Mouse (Mus musculus) limb, embryonic 12.5 days (tissue): ENCODE measurements around the gene Rpl13a. TPM values are rescaled to one million over a fixed set of nuclear protein-coding genes. Genes with fewer than 3 reads are reported as not detected.
"Not testable (repeated sequence)": the region's sequence is repeated elsewhere in the genome, so short reads cannot be mapped to it uniquely, and the experiment has no call there.

Experiments
- ATAC-seq: fragments of 200-750 bp; cut with Nextera tagmentation; 2 replicates; pipeline ENCODE4 v1.8.0; 2017; ENCODE audit warnings: low read depth, moderate TSS enrichment; ENCODE audit not compliant: insufficient number of reproducible peaks, insufficient read depth, low FRiP score, low TSS enrichment
- H3K27ac ChIP-seq: fragments of 300-500 bp; sonication (generic); 2 replicates; pipeline ENCODE4 v1.5.1; 2016; ENCODE audit warnings: mild to moderate bottlenecking, moderate library complexity
- H3K27me3 ChIP-seq: fragments of 300-500 bp; sonication (generic); 2 replicates; pipeline ENCODE4 v1.6.1; 2016; ENCODE audit warnings: mild to moderate bottlenecking, moderate library complexity
- H3K36me3 ChIP-seq: fragments of 300-500 bp; sonication (generic); 2 replicates; pipeline ENCODE4 v1.6.1; 2016; ENCODE audit warnings: mild to moderate bottlenecking, moderate library complexity
- H3K4me1 ChIP-seq: fragments of 300-500 bp; sonication (generic); replicated peaks from 2 replicates; pipeline ENCODE4 v1.6.1; 2016
- H3K4me2 ChIP-seq: fragments of 300-500 bp; sonication (generic); 2 replicates; pipeline ENCODE4 v1.6.1; 2016; ENCODE audit warnings: mild to moderate bottlenecking, moderate library complexity
- H3K4me3 ChIP-seq: fragments of 300-500 bp; sonication (generic); replicated peaks from 2 replicates; pipeline ENCODE4 v1.5.1; 2016; ENCODE audit warnings: mild to moderate bottlenecking
- H3K9ac ChIP-seq: fragments of 300-500 bp; sonication (generic); replicated peaks from 2 replicates; pipeline ENCODE4 v1.6.1; 2016; ENCODE audit warnings: mild to moderate bottlenecking, moderate library complexity
- H3K9me3 ChIP-seq: fragments of 300-500 bp; sonication (generic); 2 replicates; pipeline ENCODE4 v1.6.1; 2016; ENCODE audit warnings: mild to moderate bottlenecking, moderate library complexity
- WGBS: fragments of 180-500 bp; shearing (Covaris S2); methylation state at CpG from one replicate; pipeline ENCODE4 v1.1.7; 2016; 5-methylcytosine and 5-hydroxymethylcytosine counted together
- polyA plus RNA-seq: library from polyadenylated mRNA; unstranded; fragments of >200 nt; fragmentation: Nextera tagmentation; extraction: Ambion mirVana; gene quantifications from 2 replicates; pipeline ENCODE4 v1.2.1, GENCODE M21; 2016

Rpl13a gene
- polyA plus RNA-seq: 1,352 and 1,447 TPM in 2 replicates

DNA sequence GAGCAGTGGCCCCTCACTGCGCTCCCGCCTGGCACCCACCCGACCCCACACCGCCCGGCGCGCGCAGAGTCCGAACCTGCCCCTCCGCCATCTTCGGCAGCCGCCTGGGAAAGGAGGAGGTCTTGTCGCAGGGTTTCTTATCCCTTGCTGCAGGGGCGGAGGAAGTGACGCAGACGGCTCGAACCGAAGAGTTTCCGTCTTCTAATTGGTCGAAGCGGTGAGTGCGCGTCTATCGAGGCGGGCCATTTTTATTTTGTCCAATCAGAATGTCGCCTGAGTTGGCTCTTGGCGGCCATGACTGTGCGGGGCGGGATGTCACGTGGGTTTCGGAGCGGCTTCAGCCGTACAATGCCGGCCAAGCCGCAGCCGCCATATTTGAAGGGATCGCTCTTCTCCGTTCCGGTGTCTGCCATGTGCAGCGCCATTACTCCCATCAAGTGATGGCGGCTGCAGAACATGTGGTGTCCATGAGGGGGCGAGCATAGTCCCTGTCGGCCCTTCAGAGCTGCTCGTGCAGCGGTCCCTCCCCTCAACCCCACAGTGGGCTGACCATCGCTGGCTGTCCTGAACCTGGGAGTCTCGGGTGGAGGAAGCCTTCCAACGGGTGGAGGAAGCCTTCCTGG lies at the start of gene Rpl13a:
Gene Rpl13a, minus strand, starts transcription at position 138 of the 623 bp plus-strand sequence.
- H3K9me3 ChIP-seq: peaks cover 4% of the 10 kb centered on the region; the same call in 1 of the 2 replicates
- peak within 1 kb of the TSS; percentile 93 for H3K27ac ChIP-seq
- WGBS: under 1% methylated on average over 48 of the region's 48 CpGs
- no peaks in the 10 kb centered on the region for H3K27me3 ChIP-seq
- peak within 1 kb of the TSS; percentile 91 for H3K4me3 ChIP-seq
- H3K4me1 ChIP-seq: peaks cover 35% of the 10 kb centered on the region
- H3K4me2 ChIP-seq: peak within 1 kb of the TSS; percentile 92
- peaks cover 25% of the 10 kb centered on the region for H3K36me3 ChIP-seq
- H3K9ac ChIP-seq: peak within 1 kb of the TSS; percentile 99
- peak; percentile 93 for ATAC-seq

DNA sequence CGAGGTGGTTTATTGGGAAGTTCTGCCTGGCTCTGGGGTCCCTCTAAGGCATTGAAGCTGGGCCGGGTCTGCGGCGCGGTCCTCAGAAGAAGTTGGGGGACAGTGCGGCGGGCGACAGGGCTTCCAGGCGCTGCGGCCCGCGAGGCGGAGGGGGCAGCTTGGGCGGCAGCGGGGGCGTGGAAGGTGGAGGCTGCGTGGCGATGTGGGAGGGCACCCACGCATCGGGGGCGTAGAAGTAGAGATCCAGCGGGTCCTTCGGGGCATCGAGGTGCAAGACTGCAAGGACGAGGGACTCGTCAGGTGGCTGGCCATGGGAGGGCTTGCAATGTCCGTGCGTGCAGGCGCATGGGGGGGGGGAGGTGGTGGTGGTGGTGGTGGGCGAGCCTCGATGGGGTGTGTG lies 47.8 kb upstream of the Rpl13a start:
- ATAC-seq: no peak
- 3% methylated on average over 30 of the region's 31 CpGs for WGBS
- H3K27ac ChIP-seq: no peak overlapping the region
- peak overlapping the region; percentile 37; the same call in 1 of the 2 replicates for H3K9ac ChIP-seq
- H3K9me3 ChIP-seq: peaks cover 6% of the 10 kb centered on the region
- H3K4me2 ChIP-seq: peak overlapping the region; percentile 47
- peaks cover 19% of the 10 kb centered on the region for H3K4me1 ChIP-seq
- peaks cover 97% of the 10 kb centered on the region for H3K27me3 ChIP-seq
- peak overlapping the region; percentile 29 for H3K4me3 ChIP-seq
- H3K36me3 ChIP-seq: no peaks in the 10 kb centered on the region

DNA sequence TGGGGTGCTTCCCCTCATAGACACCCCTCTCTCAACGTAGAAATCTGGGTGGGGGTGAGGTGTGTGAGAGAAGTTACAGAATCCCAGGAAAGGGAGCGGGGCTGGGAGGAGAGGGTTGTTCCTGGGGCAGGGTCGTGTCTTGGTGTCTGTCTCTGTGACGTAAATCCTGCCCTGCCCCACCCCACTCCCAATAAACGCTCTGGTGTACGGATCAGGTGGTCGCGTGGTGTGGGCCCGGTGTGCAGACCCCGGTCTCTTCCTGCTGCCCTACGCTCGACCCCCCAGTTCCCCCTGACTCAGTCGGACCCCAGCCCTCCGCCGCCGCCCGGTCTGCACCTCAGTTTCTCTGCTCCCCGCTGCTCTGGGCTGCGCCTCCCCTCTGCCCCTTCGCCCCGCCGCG lies 47.4 kb upstream of the Rpl13a start:
- no peak for ATAC-seq
- 1% methylated on average over 23 of the region's 23 CpGs for WGBS
- Histone ChIP-seq H3K27ac (no peak overlapping the region), H3K9me3 (peaks cover 9% of the 10 kb centered on the region), H3K4me2 (peak overlapping the region; percentile 47), H3K4me1 (peaks cover 16% of the 10 kb centered on the region), H3K9ac (peak overlapping the region; percentile 37; the same call in 1 of the 2 replicates), H3K4me3 (peak overlapping the region; percentile 29), H3K27me3 (peaks cover 97% of the 10 kb centered on the region), H3K36me3 (no peaks in the 10 kb centered on the region)

DNA sequence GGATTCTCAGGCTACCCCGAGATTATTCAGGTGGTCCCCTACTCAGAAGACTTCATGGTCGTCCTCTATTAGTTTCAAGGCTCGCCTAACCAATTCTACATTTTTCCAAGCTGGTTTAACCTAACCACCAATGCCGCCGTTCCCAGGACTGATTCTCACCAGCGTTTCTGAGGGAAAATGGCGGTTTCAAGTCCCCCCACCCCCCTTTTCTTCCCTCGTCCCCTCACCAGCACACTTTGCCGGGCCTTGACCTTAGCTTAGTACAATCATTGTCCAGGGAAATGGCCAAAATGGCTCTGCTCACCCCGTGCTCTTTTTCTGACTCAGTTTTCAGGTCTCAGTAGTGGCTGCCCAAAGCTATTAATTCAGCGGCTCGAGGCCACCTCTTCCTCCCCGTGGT lies 46.8 kb upstream of the Rpl13a start:
- Histone ChIP-seq H3K4me1 (peaks cover 16% of the 10 kb centered on the region), H3K9me3 (peaks cover 14% of the 10 kb centered on the region), H3K4me2 (no peak overlapping the region), H3K27ac (no peak overlapping the region), H3K9ac (0 out of 2 replicates have a peak overlapping the region, but pooled peaks have one; percentile 37), H3K36me3 (no peaks in the 10 kb centered on the region), H3K4me3 (peak overlapping the region; percentile 29; the same call in 1 of the 2 replicates), H3K27me3 (peaks cover 97% of the 10 kb centered on the region)
- WGBS: 4% methylated on average over 13 of the region's 13 CpGs
- no peak for ATAC-seq

DNA sequence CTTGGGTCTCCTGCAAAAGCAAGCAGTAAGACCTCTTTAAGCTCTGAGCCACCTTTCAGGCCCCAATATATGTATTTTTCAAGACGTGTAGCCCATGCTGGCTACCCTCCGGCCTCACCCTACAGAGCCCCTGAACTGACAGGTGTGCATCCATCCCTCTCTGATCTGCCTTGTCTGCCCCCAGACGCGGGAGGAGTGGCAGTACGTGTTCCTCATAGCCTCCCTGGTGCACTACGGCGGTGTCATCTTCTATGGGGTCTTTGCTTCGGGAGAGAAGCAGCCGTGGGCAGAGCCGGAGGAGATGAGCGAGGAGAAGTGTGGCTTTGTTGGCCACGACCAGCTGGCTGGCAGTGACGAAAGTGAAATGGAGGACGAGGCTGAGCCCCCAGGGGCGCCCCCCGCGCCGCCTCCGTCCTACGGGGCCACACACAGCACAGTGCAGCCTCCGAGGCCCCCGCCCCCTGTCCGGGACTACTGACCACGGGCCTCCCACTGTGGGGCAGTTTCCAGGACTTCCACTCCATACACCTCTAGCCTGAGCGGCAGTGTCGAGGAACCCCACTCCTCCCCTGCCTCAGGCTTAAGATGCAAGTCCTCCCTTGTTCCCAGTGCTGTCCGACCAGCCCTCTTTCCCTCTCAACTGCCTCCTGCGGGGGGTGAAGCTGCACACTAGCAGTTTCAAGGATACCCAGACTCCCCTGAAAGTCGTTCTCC lies 46.2 kb upstream of the Rpl13a start:
- WGBS: 4% methylated on average over 28 of the region's 29 CpGs
- ATAC-seq: no peak
- Histone ChIP-seq H3K9ac (no peak overlapping the region), H3K4me2 (peak overlapping the region; percentile 30), H3K9me3 (peaks cover 21% of the 10 kb centered on the region), H3K27ac (no peak overlapping the region), H3K4me3 (peak overlapping the region; percentile 17), H3K4me1 (peaks cover 16% of the 10 kb centered on the region), H3K27me3 (peaks cover 97% of the 10 kb centered on the region), H3K36me3 (no peaks in the 10 kb centered on the region)

DNA sequence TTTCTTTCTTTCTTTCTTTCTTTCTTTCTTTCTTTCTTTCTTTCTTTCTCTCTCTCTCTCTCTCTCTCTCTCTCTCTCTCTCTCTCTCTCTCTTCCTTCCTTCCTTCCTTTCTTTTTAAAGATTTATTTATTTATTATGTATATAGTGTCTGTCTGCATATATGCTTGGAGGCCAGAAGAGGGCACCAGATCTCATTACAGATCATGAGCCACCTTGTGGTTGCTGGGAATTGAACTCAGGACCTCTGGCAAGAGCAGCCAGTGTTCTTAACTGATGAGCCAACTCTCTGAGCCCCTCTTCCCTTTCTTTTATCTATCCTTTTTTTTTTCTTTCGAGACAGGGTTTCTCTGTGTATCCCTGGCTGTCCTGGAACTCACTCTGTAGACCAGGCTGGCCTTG lies 45.2 kb upstream of the Rpl13a start:
- Histone ChIP-seq H3K27me3 (peaks cover 97% of the 10 kb centered on the region), H3K4me1 (peaks cover 16% of the 10 kb centered on the region), H3K9me3 (peaks cover 31% of the 10 kb centered on the region)
- H3K4me3 ChIP-seq, H3K9ac ChIP-seq, H3K4me2 ChIP-seq, H3K36me3 ChIP-seq, ATAC-seq, H3K27ac ChIP-seq: not testable (repeated sequence)
- WGBS: 64% methylated on average over 1 of the region's 1 CpGs

DNA sequence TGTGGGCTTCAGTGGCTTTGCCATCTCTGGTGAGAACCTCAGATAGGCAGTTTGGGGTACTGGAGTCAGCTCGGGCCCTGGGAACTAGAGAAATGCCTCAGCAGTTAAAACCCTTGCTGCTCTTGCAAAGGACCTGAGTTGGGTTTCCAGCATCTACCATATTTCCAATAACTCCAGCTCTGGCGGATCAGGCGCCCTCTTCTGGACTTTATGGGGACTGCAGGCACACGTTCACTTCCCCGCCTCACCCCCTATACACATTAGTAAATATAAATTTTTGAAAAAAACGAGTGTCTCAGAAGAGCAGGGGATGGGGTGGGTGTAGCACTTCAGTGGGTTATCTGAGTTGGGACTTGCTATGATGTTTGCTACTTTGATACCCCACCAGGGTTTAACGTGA lies 44.4 kb upstream of the Rpl13a start:
- no peak overlapping the region for H3K9ac ChIP-seq
- no peaks in the 10 kb centered on the region for H3K36me3 ChIP-seq
- H3K27me3 ChIP-seq: peaks cover 97% of the 10 kb centered on the region
- H3K4me2 ChIP-seq: no peak overlapping the region
- 55% methylated on average over 7 of the region's 7 CpGs for WGBS
- H3K9me3 ChIP-seq: peaks cover 33% of the 10 kb centered on the region
- no peak for ATAC-seq
- H3K27ac ChIP-seq: no peak overlapping the region
- peaks cover 16% of the 10 kb centered on the region for H3K4me1 ChIP-seq
- no peak overlapping the region for H3K4me3 ChIP-seq

DNA sequence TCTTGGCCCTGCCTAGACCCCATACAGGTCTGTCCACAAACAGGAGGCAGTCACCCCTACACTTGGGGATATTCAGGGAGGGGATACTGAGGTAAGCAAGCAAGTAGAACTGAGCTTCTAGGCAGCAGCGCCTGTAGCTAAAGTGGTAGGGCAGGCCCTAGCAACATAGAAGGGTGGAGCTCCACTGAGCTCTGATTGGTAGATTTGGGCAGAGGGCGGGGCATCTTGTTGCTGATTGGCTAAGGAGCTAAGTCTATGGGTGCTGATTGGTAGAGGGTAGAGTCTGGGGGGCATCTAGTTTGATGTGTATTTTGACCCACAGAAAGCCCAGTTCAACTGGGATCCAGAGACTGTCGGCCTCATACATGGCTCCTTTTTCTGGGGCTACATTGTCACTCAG lies 40.9 kb upstream of the Rpl13a start:
- 93% methylated on average over 3 of the region's 3 CpGs for WGBS
- H3K4me2 ChIP-seq: no peak overlapping the region

DNA sequence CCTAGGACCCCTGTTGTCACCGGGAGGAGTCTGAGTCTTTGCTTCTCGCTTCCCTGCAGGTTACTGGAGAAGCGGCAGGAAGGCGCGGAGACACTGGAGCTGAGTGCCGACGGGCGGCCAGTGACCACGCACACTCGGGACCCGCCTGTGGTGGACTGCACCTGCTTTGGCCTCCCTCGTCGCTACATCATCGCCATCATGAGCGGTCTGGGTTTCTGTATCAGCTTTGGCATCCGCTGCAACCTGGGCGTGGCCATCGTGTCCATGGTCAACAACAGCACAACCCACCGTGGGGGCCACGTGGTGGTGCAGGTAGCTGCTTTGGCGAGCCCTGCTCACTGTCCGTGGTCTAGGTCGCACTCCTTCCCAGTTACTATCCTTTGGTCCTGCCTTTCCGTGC lies 40.1 kb upstream of the Rpl13a start:
- H3K36me3 ChIP-seq: no peaks in the 10 kb centered on the region
- H3K4me2 ChIP-seq: no peak overlapping the region
- WGBS: 7% methylated on average over 24 of the region's 24 CpGs
- no peak overlapping the region for H3K27ac ChIP-seq
- peaks cover 5% of the 10 kb centered on the region; the same call in 1 of the 2 replicates for H3K4me1 ChIP-seq
- no peak for ATAC-seq
- H3K9me3 ChIP-seq: peaks cover 36% of the 10 kb centered on the region
- H3K4me3 ChIP-seq: 0 out of 2 replicates have a peak overlapping the region, but pooled peaks have one; percentile 9
- no peak overlapping the region for H3K9ac ChIP-seq
- H3K27me3 ChIP-seq: peaks cover 98% of the 10 kb centered on the region

More for the DNA sequence above, 40.9 kb upstream of the Rpl13a start:
- peaks cover 36% of the 10 kb centered on the region for H3K9me3 ChIP-seq
- ATAC-seq: no peak
- peaks cover 97% of the 10 kb centered on the region for H3K27me3 ChIP-seq
- H3K9ac ChIP-seq: no peak overlapping the region
- no peaks in the 10 kb centered on the region for H3K36me3 ChIP-seq
- H3K27ac ChIP-seq: no peak overlapping the region
- no peak overlapping the region for H3K4me3 ChIP-seq
- H3K4me1 ChIP-seq: peaks cover under 1% of the 10 kb centered on the region; the same call in 1 of the 2 replicates

DNA sequence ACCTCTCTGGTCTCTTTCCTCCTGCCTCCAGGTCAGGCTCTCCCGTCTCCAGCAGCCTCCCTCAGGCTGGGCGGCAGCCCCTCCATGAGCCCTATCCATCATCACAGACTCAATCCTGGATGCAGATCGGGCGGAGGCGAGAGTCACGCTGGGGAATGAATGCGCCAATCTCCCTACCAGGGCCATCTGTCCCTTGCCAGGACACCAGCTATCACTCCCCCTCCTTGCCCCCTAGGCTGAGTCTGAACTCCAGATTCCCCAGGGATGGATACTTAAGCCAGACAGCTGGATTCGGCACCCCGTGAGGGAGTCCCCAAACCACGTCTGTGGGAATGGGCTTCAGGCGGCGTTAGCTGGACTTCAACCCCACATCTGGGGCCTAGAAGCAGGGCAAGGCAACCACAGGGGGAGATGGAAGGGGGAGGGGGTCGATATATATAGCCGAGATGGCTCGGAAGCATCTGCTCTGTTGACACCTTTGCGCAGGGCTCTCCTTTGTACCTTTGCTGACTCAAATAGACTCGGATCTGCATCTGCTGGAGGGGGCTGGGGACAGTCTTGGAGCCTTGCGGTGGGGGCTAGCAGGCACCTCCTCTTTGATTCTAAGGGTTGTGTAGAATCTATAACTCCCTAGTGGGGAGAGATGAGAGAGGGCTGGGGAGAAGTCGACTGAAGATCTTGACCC lies 39.3 kb upstream of the Rpl13a start:
- WGBS: 4% methylated on average over 19 of the region's 19 CpGs
- peaks cover 34% of the 10 kb centered on the region for H3K9me3 ChIP-seq
- peaks cover 100% of the 10 kb centered on the region for H3K27me3 ChIP-seq
- H3K4me3 ChIP-seq: no peak overlapping the region
- H3K9ac ChIP-seq: no peak overlapping the region
- no peaks in the 10 kb centered on the region for H3K36me3 ChIP-seq
- H3K4me1 ChIP-seq: peaks cover 5% of the 10 kb centered on the region; the same call in 1 of the 2 replicates
- H3K4me2 ChIP-seq: no peak overlapping the region
- ATAC-seq: no peak
- H3K27ac ChIP-seq: no peak overlapping the region

DNA sequence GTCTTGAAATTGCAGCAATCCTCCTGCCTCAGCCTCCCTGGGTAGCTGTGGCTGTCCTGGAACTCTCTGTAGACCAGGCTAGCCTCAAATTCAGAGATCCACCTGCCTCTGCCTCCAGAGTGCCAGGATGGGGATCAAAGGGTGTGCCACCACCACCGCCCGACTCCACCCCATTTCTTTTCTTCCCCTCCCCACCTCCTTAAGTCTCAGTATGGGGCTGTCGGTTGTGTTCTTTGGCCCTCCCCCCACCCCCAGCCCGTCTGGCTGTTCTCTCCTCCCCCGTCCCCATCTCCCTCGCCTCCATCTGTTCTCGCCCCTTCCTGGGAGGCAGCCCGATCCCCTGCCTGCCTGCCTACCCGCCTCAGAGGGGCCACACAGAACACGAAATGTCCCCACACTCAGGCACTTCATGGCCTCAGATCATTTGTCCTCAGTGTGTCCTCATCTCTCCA lies 38.4 kb upstream of the Rpl13a start:
- Histone ChIP-seq H3K36me3 (no peaks in the 10 kb centered on the region), H3K9me3 (peaks cover 30% of the 10 kb centered on the region), H3K27me3 (peaks cover 97% of the 10 kb centered on the region), H3K4me2 (no peak overlapping the region), H3K4me1 (peaks cover 11% of the 10 kb centered on the region; the same call in 1 of the 2 replicates), H3K9ac (no peak overlapping the region), H3K27ac (no peak overlapping the region), H3K4me3 (no peak overlapping the region)
- 17% methylated on average over 10 of the region's 10 CpGs for WGBS
- no peak for ATAC-seq
